Mouse (Mus musculus): ENCODE measurements around the gene Ank3.

Ank3 gene

DNA sequence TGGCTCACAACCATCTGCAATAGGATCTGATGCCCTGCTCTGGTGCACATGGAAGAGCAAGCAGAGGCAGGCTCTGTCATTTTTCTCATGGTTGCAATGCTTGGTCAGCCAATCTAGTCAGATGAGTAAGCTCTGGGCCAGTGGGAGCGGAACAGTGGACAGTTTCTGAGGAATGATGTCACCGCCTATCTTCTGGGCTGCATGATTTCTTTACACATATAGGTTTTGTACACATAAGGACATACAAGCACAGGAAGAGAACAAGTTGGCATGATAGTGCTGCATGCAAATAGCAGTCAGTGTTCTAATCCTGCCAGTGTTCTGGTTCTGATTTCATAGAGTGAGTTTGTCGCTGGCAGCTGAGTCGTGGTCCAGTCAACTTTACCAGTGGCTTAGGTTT lies 517.6 kb downstream of the Ank3 start:
- DNase-seq: no peak

DNA sequence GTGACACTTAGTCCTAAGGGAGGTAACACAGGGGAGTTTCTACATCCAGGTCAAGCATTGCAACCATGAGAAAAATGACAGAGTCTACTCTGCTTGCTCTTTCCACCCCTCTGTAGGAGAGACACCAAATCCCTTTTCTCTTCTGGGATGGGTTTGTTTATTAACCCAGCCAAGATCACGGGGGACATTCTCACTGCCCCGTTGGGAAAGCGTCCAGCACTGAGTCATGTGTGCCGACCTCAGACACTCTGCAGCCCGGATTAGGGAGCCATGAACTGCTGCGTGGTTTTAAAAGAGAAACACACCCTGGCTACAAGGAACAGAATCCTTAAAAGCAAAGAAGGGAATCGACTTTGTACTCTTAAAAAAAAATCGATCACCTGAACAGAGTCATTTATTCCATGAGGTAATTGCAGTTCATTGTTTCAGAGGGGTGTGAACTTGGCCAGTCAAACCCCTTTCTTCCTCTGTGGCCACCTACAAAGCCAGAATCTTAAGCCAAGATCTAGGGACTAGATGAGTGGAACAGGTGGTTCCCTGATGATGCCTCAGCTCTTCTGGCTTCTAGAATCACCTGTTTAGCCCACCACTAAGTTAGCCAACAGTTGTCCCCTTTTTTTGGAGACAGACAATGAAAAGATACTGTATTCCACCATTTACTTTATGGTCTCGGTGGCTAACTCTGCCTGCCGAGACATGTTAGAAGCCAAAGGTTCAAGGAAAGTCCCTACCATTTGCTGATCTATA lies 518.3 kb downstream of the Ank3 start:
- no peak for DNase-seq

DNA sequence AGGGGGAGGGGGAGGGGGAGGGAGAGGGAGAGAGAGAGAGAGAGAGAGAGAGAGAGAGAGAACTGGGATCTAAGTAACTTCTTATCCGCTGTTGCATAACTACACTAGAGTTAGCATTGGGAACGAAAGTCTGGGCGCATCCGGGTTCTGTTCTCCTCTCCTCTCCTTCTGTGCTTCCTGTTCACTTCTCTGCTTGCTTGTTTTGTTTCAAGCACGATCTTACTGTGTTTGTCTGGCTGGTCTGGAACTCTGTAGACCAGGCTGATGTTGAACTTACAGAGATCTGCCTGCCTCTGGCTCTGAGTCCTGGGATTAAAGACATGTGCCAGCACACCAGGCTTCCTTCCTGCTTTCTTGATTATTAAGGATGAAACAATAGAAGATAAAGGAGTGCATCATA lies 519.1 kb downstream of the Ank3 start:
- DNase-seq: no peak

DNA sequence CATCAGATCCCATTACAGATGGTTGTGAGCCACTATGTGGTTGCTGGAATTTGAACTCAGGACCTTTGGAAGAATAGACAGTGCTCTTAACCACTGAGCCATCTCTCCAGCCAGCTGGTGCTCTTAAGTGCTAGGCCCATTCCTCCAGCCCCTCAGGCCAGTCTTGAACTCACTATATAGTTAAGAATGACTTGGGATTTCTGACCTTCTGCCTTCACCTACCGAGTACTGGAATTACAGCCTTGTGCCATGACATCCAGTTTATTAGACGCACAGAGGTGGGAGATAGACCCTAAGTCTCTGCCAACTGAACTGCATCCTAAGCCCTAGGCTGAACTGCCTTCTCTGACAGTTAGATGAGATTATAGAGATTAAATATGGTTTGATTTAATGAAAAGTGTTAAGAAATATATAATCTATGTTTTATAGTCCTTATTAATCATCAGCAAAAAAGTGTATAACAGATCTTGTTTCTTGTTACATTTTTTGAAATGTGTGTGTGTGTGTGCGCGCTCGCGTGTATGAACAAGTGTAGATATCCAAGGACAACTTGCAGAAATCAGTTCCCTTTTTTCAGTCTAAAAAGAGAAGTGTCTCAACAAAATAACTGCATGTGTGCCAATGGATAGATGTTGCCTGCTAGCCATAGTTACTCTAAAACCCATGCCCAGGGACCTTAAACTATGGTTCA lies 520.0 kb downstream of the Ank3 start:
- DNase-seq: no peak

DNA sequence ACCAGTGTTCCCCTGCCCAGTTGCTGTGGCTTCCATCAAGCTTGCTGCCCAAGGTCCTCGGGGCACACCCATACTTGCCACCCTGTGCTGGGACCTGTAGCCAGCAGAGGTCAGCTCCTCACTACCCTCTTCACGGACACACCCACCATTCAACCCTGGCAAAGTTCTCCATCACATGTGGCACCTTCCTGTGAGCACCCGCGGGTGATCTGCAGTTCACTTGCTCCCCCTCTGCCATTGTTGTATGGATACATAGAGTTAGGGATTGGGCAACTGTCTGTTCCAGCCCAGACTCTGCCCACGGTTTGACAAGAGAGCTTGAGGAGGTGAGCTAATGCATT lies 520.5 kb downstream of the Ank3 start:
- no peak for DNase-seq

DNA sequence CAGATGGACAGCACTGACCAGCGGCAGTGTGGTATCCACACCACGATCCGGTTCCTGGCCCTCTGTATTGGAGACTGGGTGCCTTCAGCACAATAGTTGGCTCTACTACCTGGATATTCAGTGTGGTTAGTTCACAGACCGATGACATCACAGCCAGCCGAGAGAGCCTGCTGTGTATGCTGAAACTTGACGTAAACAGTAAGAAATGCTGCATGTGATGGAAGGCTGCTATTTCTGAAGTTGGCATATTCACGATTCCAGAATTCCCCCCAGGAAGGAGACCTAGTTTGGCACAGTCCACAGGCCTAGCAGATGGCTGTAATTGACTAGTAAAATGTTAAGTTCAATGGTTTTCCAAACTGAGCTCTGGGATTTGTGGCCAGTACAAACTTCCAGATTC lies 521.2 kb downstream of the Ank3 start:
- no peak for DNase-seq

DNA sequence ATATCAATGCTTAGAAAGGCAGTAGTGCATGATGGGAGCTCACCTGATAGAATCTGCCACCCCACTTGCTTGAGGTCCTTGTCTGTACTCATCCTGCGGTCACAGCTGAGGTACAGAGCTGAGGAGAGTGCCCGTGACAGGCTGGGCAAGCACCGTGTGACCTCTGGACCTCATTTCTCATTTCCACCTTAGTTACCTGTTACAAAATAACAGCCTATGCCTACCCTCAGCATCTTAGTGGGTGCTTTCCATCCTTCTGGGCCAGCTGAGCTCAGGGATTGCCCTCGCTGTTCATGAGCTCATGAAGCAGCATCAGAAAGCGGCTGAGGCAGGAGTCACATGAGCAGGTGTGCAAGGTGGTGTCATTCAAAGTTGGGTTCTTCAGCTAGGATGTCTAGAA lies 523.5 kb downstream of the Ank3 start:
- DNase-seq: no peak

DNA sequence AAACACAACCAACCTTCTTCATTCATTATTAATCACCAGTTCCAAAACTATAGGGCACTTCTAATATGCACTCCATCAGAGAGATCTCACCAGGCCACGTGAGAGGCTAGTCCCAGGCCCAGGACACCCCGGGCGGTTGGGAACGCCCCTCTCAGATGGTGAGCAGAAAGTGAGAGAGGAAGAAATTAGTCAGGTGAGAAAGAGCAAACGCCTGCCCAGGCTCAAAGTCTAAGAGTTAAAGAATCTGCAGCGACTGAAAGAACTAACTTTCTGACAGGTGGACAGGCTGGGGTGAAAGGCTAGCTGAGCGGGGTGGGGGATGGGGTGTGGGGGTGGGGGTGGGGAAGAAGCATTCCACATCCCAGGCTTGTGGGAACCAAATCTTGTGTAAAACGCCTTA lies 525.2 kb downstream of the Ank3 start:
- DNase-seq: no peak

DNA sequence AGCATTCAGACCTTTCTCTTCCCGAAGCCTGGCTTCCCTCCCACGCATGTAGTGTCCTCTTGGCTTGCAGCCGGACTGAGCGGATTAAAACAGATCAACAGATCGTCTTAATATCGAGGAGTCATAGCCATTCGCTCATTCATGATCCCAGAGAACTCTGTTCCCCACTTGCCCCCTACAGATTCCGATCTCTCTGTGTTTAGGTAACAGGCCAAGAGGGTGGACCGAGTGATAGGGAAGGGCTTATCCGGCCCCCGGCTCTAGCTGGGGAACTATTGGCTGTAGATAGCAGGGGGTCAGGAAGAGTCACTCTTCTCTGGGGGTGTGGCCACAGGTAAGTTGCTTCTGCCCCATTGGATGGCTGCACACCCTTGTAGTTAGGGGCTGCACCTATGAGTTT lies 525.7 kb downstream of the Ank3 start:
- DNase-seq: peak; percentile 63

DNA sequence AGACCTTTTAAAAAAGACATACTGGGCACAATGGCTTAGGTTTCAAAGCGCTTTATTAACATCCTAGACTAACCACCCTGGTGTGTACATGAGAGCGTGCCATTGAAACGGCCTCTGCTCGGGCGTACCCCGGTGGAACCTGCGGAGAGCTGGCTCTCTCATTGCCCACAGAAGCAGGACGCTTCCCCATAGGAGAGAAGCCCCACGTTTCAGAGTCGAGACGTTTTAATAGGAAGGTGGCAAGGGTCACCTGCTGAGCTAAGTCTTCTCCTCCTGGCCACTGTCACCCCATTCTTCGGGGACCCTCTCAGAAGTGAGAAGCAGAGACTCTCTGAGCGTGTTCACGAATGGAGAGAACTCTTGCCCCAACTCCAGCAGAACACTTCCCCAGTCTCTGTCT lies 526.3 kb downstream of the Ank3 start:
- DNase-seq: no peak

DNA sequence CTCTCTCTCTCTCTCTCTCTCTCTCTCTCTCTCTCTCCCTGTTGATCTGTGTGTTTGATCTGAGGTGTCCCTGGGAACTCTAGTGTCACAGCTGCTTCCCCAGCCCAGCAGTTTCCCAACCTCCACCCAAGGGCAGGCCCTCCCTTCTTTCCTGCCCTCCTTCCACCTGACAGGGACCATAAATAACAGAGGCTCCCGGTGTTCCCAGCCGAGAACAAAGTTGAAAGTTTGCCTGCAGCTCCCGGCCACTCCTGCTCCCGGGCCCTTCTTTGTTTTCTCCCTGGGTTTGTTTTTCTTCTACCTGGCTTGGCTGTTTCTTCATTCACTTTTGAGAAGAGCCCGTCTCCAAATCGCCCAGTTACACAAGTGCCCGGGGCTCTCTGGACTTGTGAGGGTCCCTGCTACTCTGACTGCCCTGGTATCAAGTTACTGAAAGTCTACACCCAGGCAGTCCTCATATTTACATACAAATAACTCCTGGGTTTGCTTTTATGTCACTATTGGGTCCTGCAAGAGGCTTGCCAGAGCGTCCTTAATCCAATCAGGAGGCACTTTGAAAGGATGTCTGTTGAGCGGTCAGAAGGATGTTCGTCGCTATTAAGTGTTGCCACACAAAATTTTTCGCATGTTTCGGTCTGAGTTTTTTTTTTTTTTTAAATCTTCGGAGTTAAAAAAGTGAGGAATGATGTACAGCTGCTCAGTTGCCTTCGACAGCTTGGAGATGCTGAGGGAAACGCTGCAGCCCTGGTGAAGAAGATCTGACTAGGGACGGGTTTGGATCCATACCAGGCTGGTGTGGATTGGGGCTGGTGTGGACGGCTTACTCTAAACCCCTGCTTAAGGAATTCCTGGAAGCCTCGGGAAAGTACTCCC lies 526.9 kb downstream of the Ank3 start:
- DNase-seq: peak; percentile 37

DNA sequence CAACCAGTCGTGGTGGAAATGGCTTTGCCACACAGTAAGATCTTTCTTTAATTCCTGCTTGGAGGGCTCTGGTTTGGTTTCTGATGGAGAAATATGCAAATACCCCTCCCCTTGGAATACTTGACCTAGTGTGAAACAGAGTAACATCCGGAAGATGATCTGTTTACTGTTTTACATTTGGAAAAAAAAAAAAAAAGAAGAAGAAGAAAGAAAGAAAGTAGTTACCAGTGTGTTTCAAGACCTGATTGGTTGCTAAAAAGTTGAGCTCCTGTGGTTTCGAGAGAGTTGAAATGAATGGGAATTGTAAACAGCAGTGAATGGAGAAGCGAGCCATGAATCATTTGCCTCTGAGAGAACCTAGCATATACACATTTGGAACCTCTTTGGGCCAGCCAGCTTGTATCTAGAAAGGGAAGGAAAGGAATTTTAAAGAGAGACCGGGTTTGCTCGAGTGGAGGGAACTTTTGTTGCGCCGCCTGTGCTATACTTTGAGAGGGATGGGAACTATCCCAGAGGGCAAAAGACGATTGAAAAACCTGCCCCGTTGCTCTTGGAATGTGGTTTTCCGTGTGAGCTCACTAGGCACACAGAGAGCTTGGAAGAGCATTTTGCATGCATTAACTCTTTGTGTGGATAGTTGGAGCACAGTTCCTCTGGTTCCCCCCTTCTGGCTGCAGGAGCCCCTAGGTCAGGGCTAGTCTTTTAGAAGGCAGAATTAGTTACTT lies 527.7 kb downstream of the Ank3 start:
- no peak for DNase-seq

DNA sequence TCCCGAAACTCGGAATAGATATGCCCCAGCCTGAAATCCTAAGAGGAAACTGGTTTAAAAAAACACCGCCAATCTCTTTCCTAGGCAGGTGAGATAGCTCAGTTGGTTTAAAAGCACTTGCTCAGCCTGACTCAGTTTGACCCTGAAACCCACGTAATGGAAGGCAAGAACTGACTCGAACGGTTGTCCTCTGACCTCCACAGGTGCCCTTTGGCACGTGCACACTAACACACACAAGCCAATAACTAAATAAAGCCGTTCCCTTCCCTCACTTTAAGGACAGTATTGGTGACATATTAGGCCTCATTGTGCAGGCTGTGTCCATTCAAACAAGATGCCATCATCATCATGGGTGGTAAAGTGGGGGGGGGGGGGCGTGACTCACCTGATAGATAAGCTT lies 528.4 kb downstream of the Ank3 start:
- DNase-seq: no peak

DNA sequence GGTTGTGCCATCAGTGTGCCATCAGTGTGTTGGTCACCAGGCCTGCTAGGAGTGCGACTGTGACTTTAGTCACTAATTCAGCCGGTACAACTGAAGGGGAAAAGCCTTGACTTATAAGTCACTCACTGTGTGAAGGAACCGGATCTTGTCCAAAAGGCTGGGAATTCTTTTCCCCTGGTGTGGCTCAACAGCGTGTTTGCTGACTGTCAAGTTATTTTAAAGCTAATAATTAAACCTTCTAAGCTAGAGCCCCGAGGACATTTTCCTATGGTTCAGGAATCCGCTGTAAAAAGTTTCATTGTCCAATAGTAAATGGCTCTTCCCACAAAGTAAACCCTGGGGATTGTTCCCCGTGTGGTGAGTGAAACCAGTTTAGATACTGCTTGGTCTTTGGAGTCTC lies 529.8 kb downstream of the Ank3 start:
- DNase-seq: no peak

DNA sequence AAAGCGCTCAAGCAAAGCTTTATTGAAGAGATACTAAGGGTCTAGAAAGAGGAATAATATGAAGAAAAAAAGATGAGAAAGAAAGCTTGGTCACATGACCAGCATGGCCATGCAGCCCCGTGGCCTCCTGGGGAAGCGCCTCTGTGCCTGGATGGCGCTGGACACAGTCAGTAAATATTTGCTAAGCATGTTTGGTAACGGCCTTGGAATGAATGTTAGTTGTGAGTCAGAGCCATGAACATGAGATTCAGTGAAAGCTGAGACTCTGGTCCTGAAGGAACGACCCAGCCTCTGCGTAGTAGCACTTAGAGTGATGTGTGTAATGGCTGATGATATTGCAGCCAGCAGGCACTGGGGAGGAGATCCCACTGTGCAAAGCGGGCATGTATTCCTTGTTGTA lies 531.9 kb downstream of the Ank3 start:
- no peak for DNase-seq

DNA sequence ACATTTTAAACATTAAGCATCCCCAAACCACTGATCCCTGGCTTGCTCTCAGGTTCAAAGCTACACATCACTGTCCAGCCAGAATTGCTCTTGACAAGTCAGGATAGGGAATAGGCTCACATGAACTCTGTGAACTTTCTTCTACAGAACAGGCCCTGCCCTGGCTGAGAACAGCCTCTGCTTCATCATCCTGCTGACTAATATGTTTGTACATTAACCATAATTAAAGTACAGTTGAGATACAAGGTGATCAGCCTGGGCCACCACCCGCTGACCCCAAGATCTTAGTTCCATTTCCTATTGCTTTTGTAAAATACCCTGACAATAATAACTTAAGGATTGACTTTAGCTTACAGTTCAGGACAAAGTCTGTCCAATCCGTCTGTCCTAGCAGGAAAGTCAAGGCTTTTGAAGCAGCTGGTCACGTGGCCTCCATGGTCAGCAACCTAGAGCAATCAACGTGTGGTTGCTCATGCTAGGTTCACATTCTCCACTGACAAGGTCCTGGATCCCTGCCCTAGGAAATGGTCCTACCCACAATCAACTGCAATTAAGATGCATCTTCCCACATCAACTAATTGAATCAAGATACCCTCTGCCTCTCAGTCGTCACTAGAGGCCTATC lies 538.0 kb downstream of the Ank3 start:
- DNase-seq: no peak

DNA sequence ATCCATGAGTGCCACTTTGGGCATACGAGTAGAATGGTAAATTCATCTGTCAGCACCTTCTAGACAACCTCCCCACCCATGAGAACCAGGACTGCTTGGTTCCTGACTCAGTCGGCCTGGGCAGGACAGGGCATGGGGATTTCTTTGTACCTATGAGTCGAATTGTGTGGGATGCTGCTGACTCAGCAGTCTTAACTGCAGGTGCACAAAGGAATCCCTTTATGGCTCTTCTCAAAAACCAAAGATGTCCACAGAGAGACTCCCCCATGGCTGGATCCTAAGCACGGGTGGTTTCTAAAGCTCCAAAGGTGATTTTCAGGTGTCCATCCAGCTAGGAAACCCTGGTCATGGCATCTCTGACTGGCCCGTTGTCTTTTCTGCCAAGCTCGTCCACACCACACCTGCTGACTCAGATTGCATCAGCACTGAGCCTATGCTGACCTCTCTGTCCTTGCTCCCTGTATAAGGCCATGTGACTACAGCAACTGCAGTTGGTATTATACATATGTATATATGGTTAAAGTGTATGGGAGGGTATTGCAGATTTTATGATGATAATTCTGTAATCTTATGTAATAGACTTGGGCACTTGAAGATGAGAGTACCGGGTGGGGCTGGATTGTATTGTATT lies 538.8 kb downstream of the Ank3 start:
- DNase-seq: no peak

DNA sequence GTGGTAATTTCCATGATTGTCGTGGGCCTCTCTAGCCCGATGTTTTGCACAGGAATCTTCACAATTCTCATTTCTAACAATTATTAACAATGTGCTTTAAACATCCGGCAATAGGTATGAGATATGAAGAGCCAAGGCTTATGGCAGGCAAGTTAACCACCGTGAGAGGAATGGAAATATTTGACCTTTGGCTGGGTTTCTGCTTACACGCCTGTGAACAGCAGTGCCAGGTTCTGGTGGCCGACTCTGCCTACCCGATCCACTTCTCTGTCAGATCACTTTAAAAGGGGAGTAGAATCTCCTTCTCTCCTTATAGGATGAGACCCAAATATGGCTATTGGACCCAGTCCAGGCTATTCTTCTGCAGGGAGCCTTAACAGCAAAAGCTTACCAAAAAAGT lies 540.6 kb downstream of the Ank3 start:
- DNase-seq: no peak

DNA sequence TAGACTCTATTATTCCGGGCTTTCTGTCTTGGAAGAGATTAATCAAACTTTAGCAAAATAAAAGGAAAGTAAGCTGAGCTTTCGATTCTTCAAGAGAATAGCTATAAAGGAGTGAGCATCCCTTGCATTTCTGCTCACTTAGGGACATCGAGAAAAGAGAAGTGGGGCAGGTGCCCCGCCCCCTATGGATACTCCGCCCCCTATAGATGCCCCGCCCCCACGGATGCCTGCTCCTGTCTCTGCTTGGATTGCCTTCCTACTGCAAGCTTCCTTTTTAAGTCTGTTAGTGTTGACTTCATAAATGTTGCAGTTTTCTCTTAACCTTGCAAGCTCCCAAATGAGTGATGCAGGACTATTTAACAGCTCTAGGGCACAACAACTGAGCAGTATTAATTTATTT lies 541.4 kb downstream of the Ank3 start:
- DNase-seq: no peak

DNA sequence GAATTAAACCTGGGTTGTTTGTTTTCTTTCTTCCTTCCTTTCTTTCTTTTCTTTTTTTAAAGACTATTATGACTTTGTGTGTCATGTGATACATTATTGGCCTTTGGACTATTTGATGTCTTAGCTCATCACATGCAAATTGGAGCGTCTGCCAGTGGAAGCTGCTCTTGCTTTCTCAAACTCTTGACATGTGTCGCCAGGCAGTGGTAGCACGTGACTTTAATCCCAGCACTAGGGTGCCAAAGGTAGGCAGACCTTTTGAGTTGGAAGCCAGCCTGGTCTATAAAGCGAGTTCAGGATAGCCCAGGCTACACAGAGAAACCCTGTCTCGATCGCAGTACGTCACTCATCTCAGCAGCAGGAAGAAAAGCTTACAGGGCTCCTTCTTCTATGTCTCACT lies 542.4 kb downstream of the Ank3 start:
- no peak for DNase-seq

DNA sequence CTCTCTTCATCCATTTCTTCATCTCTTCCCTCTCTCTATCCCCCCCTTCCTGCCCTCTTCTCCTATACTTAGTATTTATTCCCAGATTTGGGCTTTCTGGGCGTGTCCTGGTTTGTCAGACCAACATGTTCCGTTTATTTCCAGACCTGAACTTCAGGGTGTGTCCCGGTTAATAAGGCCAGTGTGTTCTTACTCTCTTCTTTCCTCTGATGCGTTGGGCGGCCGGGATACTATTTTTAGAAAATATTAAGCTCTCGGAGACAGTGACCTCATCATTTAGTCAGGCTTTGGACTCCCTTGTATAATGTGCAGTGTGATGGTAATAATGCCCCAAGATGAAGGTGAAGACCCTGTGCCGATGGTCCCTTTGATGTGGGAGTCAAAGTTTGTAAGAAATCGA lies 546.3 kb downstream of the Ank3 start:
- no peak for DNase-seq

DNA sequence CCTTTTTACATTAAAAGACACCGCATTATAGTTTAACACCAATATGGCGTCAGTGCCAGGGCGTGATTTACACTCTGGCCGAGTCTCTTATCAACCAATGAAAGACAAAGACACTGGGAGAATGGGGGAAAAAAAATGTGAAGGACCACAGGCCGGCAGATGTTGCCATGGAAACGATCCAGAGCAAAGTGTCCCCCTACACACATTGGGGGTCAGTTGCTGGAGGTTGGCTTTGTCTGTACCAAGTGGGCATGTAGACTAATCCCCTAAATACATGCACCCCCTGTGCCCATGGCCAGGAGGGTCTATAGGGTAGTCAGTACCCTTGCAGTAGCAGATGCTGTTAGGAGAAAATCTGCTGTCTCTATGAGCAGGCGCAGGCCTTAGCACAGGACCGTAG lies 547.3 kb downstream of the Ank3 start:
- DNase-seq: no peak

Measured in retina, postnatal 1 day (tissue).